Mouse (Mus musculus) lung, adult 2 months (tissue): ENCODE data around the gene Fndc3b.

Experiments
- CTCF ChIP-seq: fragments of 200-500 bp; IDR thresholded peaks from 2 replicates; pipeline ENCODE4 v1.5.1; 2011; ENCODE audit warnings: mild to moderate bottlenecking, low read length, control low read depth; ENCODE audit not compliant: insufficient read depth
- POLR2A ChIP-seq: fragments of 200-500 bp; IDR thresholded peaks from 2 replicates; pipeline ENCODE4 v1.6.1; 2011; ENCODE audit warnings: low read depth, mild to moderate bottlenecking, control low read depth, low read length, borderline replicate concordance; ENCODE audit errors: extremely low read depth

GRCm38 (mm10) chr3:27472846-27473245, 238.3 kb downstream of the Fndc3b start:
- TF ChIP-seq CTCF (peak; percentile 29; the same call in 1 of the 2 replicates), POLR2A (no peak)
